Mouse (Mus musculus) retina, embryonic 14.5 days (tissue): ENCODE measurements at regions not wholly inside any gene's neighbourhood (a gene's known extent, or its start where the extent isn't known, plus 50 kb on each side); places are given as distances from the start of the nearest gene placed in this dataset.

ENCODE experiments used
- DNase-seq: peaks from one replicate; pipeline ENCODE4 v3.0.0-alpha.2; 2015; ENCODE audit warnings: low spot score

GRCm38 (mm10) chr3:149067758-149068157 lies 77.4 kb upstream of the Adgrl2 start:
- no peak for DNase-seq

DNA sequence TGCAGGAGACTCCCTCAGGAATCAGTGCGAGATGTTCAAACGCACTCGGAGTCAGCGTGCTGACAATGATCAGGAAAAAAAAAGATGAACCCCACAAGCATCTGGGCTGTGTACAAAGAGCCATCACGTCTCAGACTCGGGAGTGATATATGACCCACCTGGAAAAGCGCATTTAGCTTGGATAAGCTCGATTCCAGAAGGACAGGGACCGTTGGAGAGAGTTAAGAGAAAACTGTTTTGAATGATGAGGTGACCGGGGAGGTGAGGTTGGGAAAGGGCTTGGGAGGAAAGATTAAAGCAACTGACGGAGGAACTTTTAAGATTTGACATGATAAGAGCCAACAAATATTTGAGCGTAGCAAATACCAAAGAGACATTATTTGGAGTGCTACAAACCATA lies 64.7 kb upstream of the Adgrl2 start:
- DNase-seq: no peak

DNA sequence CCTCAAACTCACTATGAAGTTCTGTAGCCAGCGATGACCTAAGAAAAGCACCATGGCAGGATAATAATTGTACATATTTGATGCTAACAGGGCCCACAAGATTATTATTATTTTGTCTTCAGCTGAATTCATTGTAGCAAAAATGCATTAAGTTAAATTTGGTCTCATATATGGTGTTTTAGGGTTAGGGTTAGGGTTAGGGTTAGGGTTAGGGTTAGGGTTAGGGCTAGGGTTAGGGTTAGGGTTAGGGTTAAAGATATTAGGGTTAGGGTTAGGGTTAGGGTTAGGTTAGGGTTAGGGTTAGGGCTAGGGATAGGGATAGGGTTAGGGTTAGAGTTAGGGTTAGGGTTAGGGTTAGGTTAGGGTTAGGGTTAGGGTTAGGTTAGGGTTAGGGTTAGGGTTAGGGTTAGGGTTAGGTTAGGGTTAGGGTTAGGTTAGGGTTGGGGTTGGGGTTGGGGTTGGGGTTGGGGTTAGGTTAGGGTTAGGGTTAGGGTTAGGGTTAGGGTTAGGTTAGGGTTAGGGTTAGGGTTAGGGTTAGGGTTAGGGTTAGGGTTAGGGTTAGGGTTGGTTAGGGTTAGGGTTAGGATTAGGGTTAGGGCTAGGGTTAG lies 62.0 kb upstream of the Adgrl2 start:
- DNase-seq: peak; percentile 29

DNA sequence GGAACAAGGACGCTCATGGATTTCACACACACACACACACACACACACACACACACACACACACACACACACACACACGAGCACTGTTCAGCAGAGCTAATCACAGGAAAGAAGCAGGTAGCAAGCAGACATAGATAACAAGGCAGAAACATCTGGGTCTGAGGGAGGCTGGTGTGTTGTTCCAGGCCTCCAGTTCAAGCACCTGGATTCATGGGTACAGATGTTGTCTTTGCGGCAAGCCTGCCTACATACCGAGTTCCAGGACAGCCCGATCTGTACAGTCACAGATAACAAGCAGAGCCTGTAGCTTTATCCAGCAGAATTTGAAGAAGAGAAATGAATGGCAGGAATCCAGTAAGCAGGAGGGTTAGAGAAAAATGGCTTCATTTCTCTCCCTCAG lies 55.0 kb upstream of the Adgrl2 start:
- no peak for DNase-seq

DNA sequence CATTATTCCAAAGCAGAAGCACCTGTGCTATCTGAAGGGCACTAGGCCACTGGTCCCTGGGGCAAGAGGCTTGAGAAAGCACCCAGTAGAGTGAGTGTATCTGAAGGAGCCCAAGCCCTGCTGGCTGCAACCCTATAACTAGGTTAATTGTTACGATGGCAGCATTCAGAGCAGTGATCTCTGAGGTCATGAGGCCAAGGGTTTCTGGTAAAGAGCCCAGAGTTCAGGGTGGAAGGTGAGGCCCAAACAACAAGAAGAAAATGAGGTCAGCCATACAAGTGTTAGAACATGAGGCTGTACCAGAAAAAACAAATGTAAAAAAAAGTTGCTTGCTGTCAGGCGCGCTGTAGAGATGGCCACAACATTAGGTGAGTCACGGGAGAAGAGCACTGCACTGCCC lies 53.5 kb upstream of the Adgrl2 start:
- DNase-seq: peak; percentile 11

- DNase-seq: peak; percentile 35
These were observed 52.2 kb upstream of the Adgrl2 start for GRCm38 (mm10) chr3:149042527-149042926.

GRCm38 (mm10) chr3:149041188-149041587 lies 50.8 kb upstream of the Adgrl2 start:
- DNase-seq: no peak
